Mouse (Mus musculus) limb, embryonic 11.5 days (tissue): ENCODE results near the gene D11Wsu47e. TPM values are rescaled to one million over a fixed set of nuclear protein-coding genes. Genes with fewer than 3 reads are reported as not detected.

Experiments
- ATAC-seq: fragments of 200-750 bp; cut with Nextera tagmentation; 2 replicates; pipeline ENCODE4 v1.8.0; 2017; ENCODE audit warnings: low read depth; ENCODE audit not compliant: insufficient number of reproducible peaks, low FRiP score, low TSS enrichment
- DNase-seq: peaks from one replicate; pipeline ENCODE4 v3.0.0-alpha.2; 2015; ENCODE audit warnings: low spot score
- H3K27ac ChIP-seq: fragments of 300-500 bp; sonication (generic); replicated peaks from 2 replicates; pipeline ENCODE4 v1.5.1; 2014; ENCODE audit warnings: low read depth, mild to moderate bottlenecking, low read length
- H3K27me3 ChIP-seq: fragments of 300-500 bp; sonication (generic); 2 replicates; pipeline ENCODE4 v1.6.1; 2014; ENCODE audit warnings: mild to moderate bottlenecking, low read length, mixed read lengths; ENCODE audit not compliant: control insufficient read depth, insufficient read depth
- H3K36me3 ChIP-seq: fragments of 300-500 bp; sonication (generic); 2 replicates; pipeline ENCODE4 v1.6.1; 2014; ENCODE audit warnings: mild to moderate bottlenecking, low read length, moderate library complexity, mixed read lengths; ENCODE audit not compliant: control insufficient read depth, insufficient read depth
- H3K4me1 ChIP-seq: fragments of 300-500 bp; sonication (generic); 2 replicates; pipeline ENCODE4 v1.6.1; 2014; ENCODE audit warnings: low read length, mixed read lengths; ENCODE audit not compliant: control insufficient read depth, insufficient read depth
- H3K4me2 ChIP-seq: fragments of 300-500 bp; sonication (generic); 2 replicates; pipeline ENCODE4 v1.6.1; 2014; ENCODE audit warnings: low read depth, mild to moderate bottlenecking, moderate library complexity; ENCODE audit not compliant: severe bottlenecking
- H3K4me3 ChIP-seq: fragments of 300-500 bp; sonication (generic); 2 replicates; pipeline ENCODE4 v1.5.1; 2014; ENCODE audit warnings: low read depth, low read length
- H3K9ac ChIP-seq: fragments of 300-500 bp; sonication (generic); 2 replicates; pipeline ENCODE4 v1.6.1; 2014; ENCODE audit warnings: mild to moderate bottlenecking, low read length
- H3K9me3 ChIP-seq: fragments of 300-500 bp; sonication (generic); 2 replicates; pipeline ENCODE4 v1.6.1; 2016; ENCODE audit warnings: low read length; ENCODE audit not compliant: control insufficient read depth
- WGBS: fragments of 180-500 bp; shearing (Covaris S2); extraction: QIAGEN DNeasy Blood & Tissue Kit; methylation state at CpG from one replicate; pipeline ENCODE4 v1.1.7; 2014; 5-methylcytosine and 5-hydroxymethylcytosine counted together
- polyA plus RNA-seq: library from polyadenylated mRNA; unstranded; fragments of >200 nt; fragmentation: Nextera tagmentation; extraction: Ambion mirVana; gene quantifications from 2 replicates; pipeline ENCODE4 v1.2.1, GENCODE M21; 2014

The D11Wsu47e gene
- polyA plus RNA-seq, 1 experiment from 2014 or later = 24.0 TPM

GRCm38 (mm10) chr11:113711061-113711460 lies 26.8 kb downstream of the D11Wsu47e start:
- H3K4me1 ChIP-seq = peaks cover 19% of the 10 kb centered on the region
- H3K4me3 ChIP-seq = no peak overlapping the region
- WGBS = 90% methylated on average over 1 of the region's 1 CpGs
- H3K27me3 ChIP-seq = no peaks in the 10 kb centered on the region
- H3K27ac ChIP-seq = no peak overlapping the region
- no peak overlapping the region for H3K4me2 ChIP-seq
- no peak for DNase-seq
- no peak for ATAC-seq
- no peaks in the 10 kb centered on the region for H3K9me3 ChIP-seq
- H3K36me3 ChIP-seq = no peaks in the 10 kb centered on the region
- H3K9ac ChIP-seq = no peak overlapping the region

GRCm38 (mm10) chr11:113715078-113715674 lies 31.0 kb downstream of the D11Wsu47e start:
- Histone ChIP-seq H3K36me3 (no peaks in the 10 kb centered on the region), H3K27me3 (no peaks in the 10 kb centered on the region), H3K4me2 (no peak overlapping the region), H3K4me3 (no peak overlapping the region), H3K9ac (no peak overlapping the region), H3K9me3 (no peaks in the 10 kb centered on the region), H3K4me1 (peaks cover 8% of the 10 kb centered on the region), H3K27ac (no peak overlapping the region)
- no peak for ATAC-seq
- WGBS = 64% methylated on average over 7 of the region's 7 CpGs
- no peak for DNase-seq

- WGBS = 89% methylated on average over 2 of the region's 2 CpGs
- H3K36me3 ChIP-seq = no peaks in the 10 kb centered on the region
- no peak overlapping the region for H3K9ac ChIP-seq
- H3K4me1 ChIP-seq = no peaks in the 10 kb centered on the region; the same call in 1 of the 2 replicates
- ATAC-seq (no peak), DNase-seq (no peak)
- no peak overlapping the region for H3K27ac ChIP-seq
- no peaks in the 10 kb centered on the region for H3K27me3 ChIP-seq
- no peak overlapping the region for H3K4me3 ChIP-seq
- H3K9me3 ChIP-seq = no peaks in the 10 kb centered on the region
- H3K4me2 ChIP-seq = no peak overlapping the region
Observed at GRCm38 (mm10) chr11:113716132-113716531, 31.9 kb downstream of the D11Wsu47e start.

- H3K4me2 ChIP-seq = no peak overlapping the region
- no peak overlapping the region for H3K27ac ChIP-seq
- no peak for ATAC-seq
- H3K4me3 ChIP-seq = no peak overlapping the region
- H3K27me3 ChIP-seq = no peaks in the 10 kb centered on the region
- 73% methylated on average over 16 of the region's 16 CpGs for WGBS
- H3K9me3 ChIP-seq = no peaks in the 10 kb centered on the region
- no peak overlapping the region for H3K9ac ChIP-seq
- no peak for DNase-seq
- no peaks in the 10 kb centered on the region for H3K36me3 ChIP-seq
- H3K4me1 ChIP-seq = no peaks in the 10 kb centered on the region
Observed at GRCm38 (mm10) chr11:113717767-113718424, 33.7 kb downstream of the D11Wsu47e start.

GRCm38 (mm10) chr11:113722405-113723090 lies 38.3 kb downstream of the D11Wsu47e start:
- Histone ChIP-seq H3K9me3 (no peaks in the 10 kb centered on the region), H3K9ac (no peak overlapping the region), H3K4me3 (no peak overlapping the region), H3K27ac (no peak overlapping the region), H3K36me3 (peaks cover 18% of the 10 kb centered on the region), H3K4me2 (no peak overlapping the region), H3K4me1 (peaks cover 17% of the 10 kb centered on the region), H3K27me3 (no peaks in the 10 kb centered on the region)
- no peak for ATAC-seq
- DNase-seq = no peak
- WGBS = 77% methylated on average over 14 of the region's 14 CpGs

GRCm38 (mm10) chr11:113725235-113726048 lies 41.2 kb downstream of the D11Wsu47e start:
- ATAC-seq (no peak), DNase-seq (no peak)
- Histone ChIP-seq H3K4me1 (peaks cover 32% of the 10 kb centered on the region), H3K4me2 (no peak overlapping the region), H3K27ac (no peak overlapping the region), H3K9ac (no peak overlapping the region), H3K27me3 (no peaks in the 10 kb centered on the region), H3K36me3 (peaks cover 28% of the 10 kb centered on the region), H3K9me3 (no peaks in the 10 kb centered on the region), H3K4me3 (no peak overlapping the region)
- WGBS = 93% methylated on average over 4 of the region's 4 CpGs

- DNase-seq = peak; percentile 41
- Histone ChIP-seq H3K9ac (no peak overlapping the region), H3K9me3 (no peaks in the 10 kb centered on the region), H3K36me3 (peaks cover 28% of the 10 kb centered on the region), H3K4me1 (peaks cover 38% of the 10 kb centered on the region), H3K4me2 (no peak overlapping the region), H3K4me3 (no peak overlapping the region), H3K27me3 (no peaks in the 10 kb centered on the region), H3K27ac (peak overlapping the region; percentile 17)
- WGBS = 70% methylated on average over 14 of the region's 14 CpGs
- ATAC-seq = no peak
Observed at GRCm38 (mm10) chr11:113726994-113727888, 43.0 kb downstream of the D11Wsu47e start.
